Mouse (Mus musculus) neutrophil, adult 83 days (primary cell): ENCODE results near the gene Mea1. TPM values are rescaled to one million over a fixed set of nuclear protein-coding genes. Genes with fewer than 3 reads are reported as not detected.

ENCODE experiments used
- total RNA-seq, 2 experiments: library from RNA; stranded (reverse); gene quantifications; one replicate each; pipeline ENCODE4 v1.2.4; 2023

Gene Mea1
- total RNA-seq = 10 to 100 TPM; 41.9 to 42.8 TPM

DNA sequence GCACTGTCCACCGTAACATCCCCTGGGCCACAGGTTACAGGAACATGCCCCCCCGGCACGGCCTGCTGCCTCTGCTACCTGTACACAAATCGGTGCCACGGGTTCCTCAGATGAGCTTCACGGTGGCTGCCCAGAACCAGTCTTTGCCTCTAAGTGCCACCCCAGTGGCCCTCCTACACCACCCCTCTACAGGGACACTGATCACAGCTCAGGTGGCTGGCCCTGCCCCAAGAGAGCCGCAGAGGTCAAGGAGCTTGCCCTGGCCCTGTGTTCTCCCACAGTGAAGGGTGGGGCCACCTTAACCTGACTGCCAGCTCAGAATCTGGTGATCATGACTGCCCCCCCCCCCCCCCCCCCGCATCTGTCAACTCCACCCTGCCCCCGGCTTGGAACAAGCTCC is at the start of gene Mea1:
TSS of gene Mea1 (plus strand) at position 378 of the 400 bp plus-strand sequence.

GRCm38 (mm10) chr17:46645561-46646321 is 32.9 kb upstream of the Mea1 start, which contains the start of the genes Klc4 and Mrpl2:
Gene Klc4, minus strand, starts transcription at chr17:46646022.
Gene Mrpl2, plus strand, starts transcription at chr17:46646229.

DNA sequence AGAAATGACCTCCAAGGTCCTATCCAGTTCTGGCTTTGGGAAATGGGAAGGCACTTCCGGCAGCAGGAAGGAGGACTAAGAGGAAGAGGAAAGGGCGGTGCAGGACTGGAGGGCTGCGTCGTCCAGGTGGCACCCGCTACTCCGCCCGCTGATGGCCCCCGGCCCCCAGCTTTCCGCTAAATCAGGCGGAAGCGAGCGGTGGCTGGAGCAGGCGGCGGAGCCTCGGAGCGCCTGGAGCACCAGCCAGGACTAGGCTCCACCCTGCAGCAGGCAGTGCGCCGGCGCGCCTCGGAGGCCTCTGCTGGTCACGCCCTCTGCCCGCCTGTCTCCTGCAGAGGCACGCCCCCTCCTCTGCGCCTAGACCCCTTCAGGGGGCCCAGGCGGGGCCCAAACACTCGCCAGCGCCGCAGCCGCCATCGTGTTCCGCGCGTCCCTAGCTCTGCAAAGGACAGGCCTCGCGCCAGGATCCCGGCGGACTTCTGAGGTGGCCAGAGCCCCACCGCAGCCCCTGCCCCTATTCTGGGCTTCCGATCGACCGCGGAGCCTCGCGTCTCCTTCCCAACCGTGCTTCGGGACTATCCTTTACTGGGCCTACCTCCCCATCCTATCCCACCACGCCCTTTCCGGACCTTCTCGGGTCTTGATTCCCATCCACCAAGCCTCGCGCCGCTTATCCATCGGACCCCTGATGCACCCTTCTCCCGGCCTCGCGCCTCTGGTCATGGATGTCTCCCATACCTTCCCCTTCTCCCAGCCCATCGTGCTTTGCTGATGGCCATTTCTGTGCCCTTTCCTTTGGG is 28.2 kb upstream of the Mea1 start, which contains the start of gene Cul7:
TSS of gene Cul7 (plus strand) at position 106 of the 800 bp plus-strand sequence.

GRCm38 (mm10) chr17:46673850-46674529 is 4.6 kb upstream of the Mea1 start, which contains the start of gene Rrp36:
Gene Rrp36, minus strand, starts transcription at chr17:46674352.

GRCm38 (mm10) chr17:46680760-46681373 is 2.3 kb downstream of the Mea1 start, which contains the start of gene Klhdc3:
Gene Klhdc3, minus strand, starts transcription at chr17:46680914.

GRCm38 (mm10) chr17:46704887-46705835 is 26.6 kb downstream of the Mea1 start, which contains the start of gene Ppp2r5d:
Gene Ppp2r5d, minus strand, starts transcription at chr17:46705111.

DNA sequence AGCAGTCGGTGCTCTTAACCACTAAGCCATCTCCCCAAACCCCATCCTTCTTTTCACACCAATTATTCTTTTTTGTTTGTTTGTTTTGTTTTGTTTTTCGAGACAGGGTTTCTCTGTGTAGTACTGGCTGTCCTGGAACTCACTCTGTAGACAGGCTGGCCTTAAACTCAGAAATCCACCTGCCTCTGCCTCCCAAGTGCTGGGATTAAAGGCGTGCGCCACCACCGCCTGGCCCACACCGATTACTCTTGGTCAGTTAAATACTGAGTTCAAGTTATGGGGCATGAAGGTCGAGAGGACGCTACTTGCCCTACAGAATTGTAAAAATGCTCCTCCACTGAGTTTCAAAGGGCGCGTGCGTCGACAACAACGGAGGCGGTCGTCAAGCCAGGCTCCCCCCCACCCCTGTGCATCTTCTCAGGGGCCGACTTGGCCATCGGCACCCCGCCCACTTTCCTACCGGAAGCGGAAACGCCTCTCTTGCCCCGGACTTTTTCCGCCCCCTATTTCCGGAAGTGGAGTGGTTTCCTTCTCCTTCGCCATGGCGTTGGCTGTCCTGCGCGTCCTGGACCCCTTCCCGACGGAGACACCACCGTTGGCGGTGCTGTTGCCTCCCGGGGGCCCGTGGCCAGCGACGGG is 32.5 kb downstream of the Mea1 start, which contains the start of gene Pex6:
TSS of gene Pex6 (plus strand) at position 505 of the 639 bp plus-strand sequence.

GRCm38 (mm10) chr17:46728904-46729318 is 50.3 kb downstream of the Mea1 start, which contains the start of gene Gnmt:
Gene Gnmt, minus strand, starts transcription at chr17:46729168.

Other genes with a start within 250 kb of the Mea1 start
- not detected for gene Crip3, start 249.9 kb upstream of the Mea1 start, total RNA-seq
- gene Slc22a7, start 240.3 kb upstream of the Mea1 start, total RNA-seq = not detected
- gene Ttbk1, start 191.1 kb upstream of the Mea1 start, total RNA-seq = not detected
- gene Dnph1, start 182.1 kb upstream of the Mea1 start, total RNA-seq = 1 to 10 TPM; 5.6 to 5.8 TPM
- 1 to 10 TPM; 5.3 to 7.0 TPM for gene Cul9, start 132.4 kb upstream of the Mea1 start, total RNA-seq
- gene Srf, start 122.6 kb upstream of the Mea1 start, total RNA-seq = 10 to 100 TPM; 51.7 to 52.8 TPM
- under 1 TPM; 0.18 TPM for gene Ptk7, start 49.3 kb upstream of the Mea1 start, total RNA-seq
- 10 to 100 TPM; 19.4 to 20.1 TPM for gene Klc4, start 32.8 kb upstream of the Mea1 start, total RNA-seq
- gene Mrpl2, start 32.6 kb upstream of the Mea1 start, total RNA-seq = 10 to 100 TPM; 23.5 to 30.3 TPM
- gene Cul7, start 28.5 kb upstream of the Mea1 start, total RNA-seq = 1 to 10 TPM; 3.1 to 3.6 TPM
- 10 to 100 TPM; 13.8 to 14.5 TPM for gene Rrp36, start 4.4 kb upstream of the Mea1 start, total RNA-seq
- 10 to 100 TPM; 48.1 to 49.5 TPM for gene Klhdc3, start 2.1 kb downstream of the Mea1 start, total RNA-seq
- gene Ppp2r5d, start 26.3 kb downstream of the Mea1 start, total RNA-seq = 10 to 100 TPM; 30.9 to 33.1 TPM
- gene Pex6, start 32.7 kb downstream of the Mea1 start, total RNA-seq = 10 to 100 TPM; 21.0 TPM
- 1 to 10 TPM; 2.4 to 4.0 TPM for gene Gnmt, start 50.4 kb downstream of the Mea1 start, total RNA-seq
- gene Cnpy3, start 73.4 kb downstream of the Mea1 start, total RNA-seq = 10 to 100 TPM; 84.7 to 88.5 TPM
- gene Ptcra, start 84.9 kb downstream of the Mea1 start, total RNA-seq = not detected
- gene 2310039H08Rik, start 93.8 kb downstream of the Mea1 start, total RNA-seq = 1 to 10 TPM; 8.5 to 8.6 TPM
- gene Rpl7l1, start 103.9 kb downstream of the Mea1 start, total RNA-seq = 10 to 100 TPM; 38.0 to 49.1 TPM
- gene Bicral, start 179.7 kb downstream of the Mea1 start, total RNA-seq = 10 to 100 TPM; 34.1 to 35.6 TPM
- 10 to 100 TPM; 13.2 to 14.5 TPM for gene Tbcc, start 211.9 kb downstream of the Mea1 start, total RNA-seq
- gene Prph2, start 231.7 kb downstream of the Mea1 start, total RNA-seq = not detected